Mouse (Mus musculus) erythroid progenitor cell, adult 5-6 weeks (primary cell): ENCODE results near the gene Ramp1. TPM values are rescaled to one million over a fixed set of nuclear protein-coding genes. Genes with fewer than 3 reads are reported as not detected.

ENCODE experiments used
- total RNA-seq, 2 experiments: library from RNA; stranded (forward) in 1 of 2; stranded (reverse) in 1 of 2; fragments of 150-400 nt in 1 of 2; fragments of 186-747, 209-891 nt in 1 of 2; gene quantifications; 2 replicates each; pipeline versions ENCODE4 v1.2.3 to v1.2.4; 2015 to 2017; ENCODE audit warnings: low replicate concordance in 2 of 2

Ramp1 gene
- total RNA-seq, 2 experiments from 2014 or later: 5.4 to 13.0 TPM

Other genes with a start within 250 kb of the Ramp1 start
- not detected in 2 replicates for gene Prlh, start 226.7 kb upstream of the Ramp1 start, total RNA-seq (2015; ENCODE audit: low replicate concordance)
- gene Prlh, start 226.7 kb upstream of the Ramp1 start, total RNA-seq (2017; ENCODE audit: low replicate concordance): not detected in 2 replicates
- gene Rab17, start 210.2 kb upstream of the Ramp1 start, total RNA-seq (2015; ENCODE audit: low replicate concordance): not detected in 2 replicates
- not detected in 2 replicates for gene Rab17, start 210.2 kb upstream of the Ramp1 start, total RNA-seq (2017; ENCODE audit: low replicate concordance)
- gene Lrrfip1, start 181.1 kb upstream of the Ramp1 start, total RNA-seq (2015; ENCODE audit: low replicate concordance): 21.0 and 28.1 TPM in 2 replicates
- 17.1 and 22.1 TPM in 2 replicates for gene Lrrfip1, start 181.1 kb upstream of the Ramp1 start, total RNA-seq (2017; ENCODE audit: low replicate concordance)
- 29.3 and 31.4 TPM in 2 replicates for gene Rbm44, start 34.7 kb upstream of the Ramp1 start, total RNA-seq (2015; ENCODE audit: low replicate concordance)
- 34.1 and 71.5 TPM in 2 replicates for gene Rbm44, start 34.7 kb upstream of the Ramp1 start, total RNA-seq (2017; ENCODE audit: low replicate concordance)
- gene Ube2f, start 70.5 kb downstream of the Ramp1 start, total RNA-seq (2015; ENCODE audit: low replicate concordance): 46.9 and 60.8 TPM in 2 replicates
- gene Ube2f, start 70.5 kb downstream of the Ramp1 start, total RNA-seq (2017; ENCODE audit: low replicate concordance): 11.9 and 48.8 TPM in 2 replicates
- 27.0 and 42.3 TPM in 2 replicates for gene Scly, start 118.5 kb downstream of the Ramp1 start, total RNA-seq (2015; ENCODE audit: low replicate concordance)
- 39.7 and 51.1 TPM in 2 replicates for gene Scly, start 118.5 kb downstream of the Ramp1 start, total RNA-seq (2017; ENCODE audit: low replicate concordance)
- 1.4 TPM in 1 of 2 replicates, not detected in the other for gene Espnl, start 142.3 kb downstream of the Ramp1 start, total RNA-seq (2015; ENCODE audit: low replicate concordance)
- not detected in 2 replicates for gene Espnl, start 142.3 kb downstream of the Ramp1 start, total RNA-seq (2017; ENCODE audit: low replicate concordance)
- not detected in 2 replicates for gene Klhl30, start 171.2 kb downstream of the Ramp1 start, total RNA-seq (2015; ENCODE audit: low replicate concordance)
- not detected in 2 replicates for gene Klhl30, start 171.2 kb downstream of the Ramp1 start, total RNA-seq (2017; ENCODE audit: low replicate concordance)
- 5.4 and 16.9 TPM in 2 replicates for gene Erfe, start 186.6 kb downstream of the Ramp1 start, total RNA-seq (2015; ENCODE audit: low replicate concordance)
- gene Erfe, start 186.6 kb downstream of the Ramp1 start, total RNA-seq (2017; ENCODE audit: low replicate concordance): 2.8 and 3.1 TPM in 2 replicates
- 82.2 and 110 TPM in 2 replicates for gene Ilkap, start 219.0 kb downstream of the Ramp1 start, total RNA-seq (2015; ENCODE audit: low replicate concordance)
- 101 and 110 TPM in 2 replicates for gene Ilkap, start 219.0 kb downstream of the Ramp1 start, total RNA-seq (2017; ENCODE audit: low replicate concordance)
- 1.7 and 11.2 TPM in 2 replicates for gene Hes6, start 234.2 kb downstream of the Ramp1 start, total RNA-seq (2015; ENCODE audit: low replicate concordance)
- gene Hes6, start 234.2 kb downstream of the Ramp1 start, total RNA-seq (2017; ENCODE audit: low replicate concordance): 3.5 and 4.6 TPM in 2 replicates